Mouse (Mus musculus): Measurements from ENCODE around the gene Kcna2.

DNA sequence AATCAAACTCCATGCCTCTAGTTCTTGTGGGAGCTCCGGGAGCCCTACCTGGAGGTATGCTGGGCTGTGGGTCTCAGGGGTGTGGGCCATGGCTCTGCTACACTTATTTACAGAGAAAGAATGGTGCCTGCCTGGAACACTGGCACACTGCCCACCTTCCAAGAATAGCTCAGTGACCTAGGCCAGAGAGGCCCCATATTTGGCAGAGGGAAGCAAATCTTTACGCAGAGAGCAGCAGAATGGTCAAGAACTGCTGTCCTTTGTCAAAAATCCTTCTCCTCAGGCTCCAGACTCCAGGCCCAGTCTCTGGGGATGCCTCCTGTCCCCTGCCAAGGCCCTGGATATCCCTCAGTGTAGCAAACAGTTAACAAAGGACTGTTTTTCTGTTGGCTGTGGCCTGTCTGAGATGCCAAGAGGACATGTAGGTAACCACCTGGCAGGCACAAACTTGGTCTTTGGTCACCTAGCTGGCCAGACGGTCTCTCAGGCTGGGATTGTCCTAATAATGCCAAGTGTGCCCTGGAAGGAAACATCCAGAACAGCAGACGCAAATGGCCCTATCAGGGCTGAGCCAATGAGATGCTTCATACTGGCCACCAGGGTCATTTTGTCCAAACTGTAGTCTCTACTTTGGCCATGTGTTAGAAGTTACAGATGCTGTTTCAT, 29.8 kb downstream of the Kcna2 start:
- TF ChIP-seq CTCF (IDR thresholded peaks at IDR 0.05; ENCODE audit: borderline replicate concordance, control insufficient read depth, extremely low read depth, insufficient read depth, low read length, poor library complexity) (no peak), POLR2A (IDR thresholded peaks at IDR 0.05; ENCODE audit: control insufficient read depth, extremely low read depth, insufficient read depth, low read length, poor library complexity) (no peak)
